Mouse (Mus musculus) G1E (cell line): ENCODE results near the gene Klk8.

Source experiments
- CTCF ChIP-seq: IDR thresholded peaks from 2 replicates; pipeline ENCODE4 v1.5.1; 2012; ENCODE audit warnings: low read depth, low read length, inconsistent platforms, mixed read lengths
- GATA1 ChIP-seq: IDR thresholded peaks from 2 replicates; pipeline ENCODE4 v1.6.1; 2012; ENCODE audit warnings: borderline replicate concordance, low read length, inconsistent platforms, mixed read lengths
- GATA2 ChIP-seq: IDR thresholded peaks from 2 replicates; pipeline ENCODE4 v1.6.1; 2012; ENCODE audit warnings: low read depth, low read length, inconsistent platforms, borderline replicate concordance
- POLR2AphosphoS5 ChIP-seq: IDR thresholded peaks from 2 replicates; pipeline ENCODE4 v1.6.1; 2012; ENCODE audit warnings: low read depth, low read length, inconsistent platforms; ENCODE audit not compliant: insufficient replicate concordance
- TAL1 ChIP-seq: conservative IDR thresholded peaks from 2 replicates; pipeline ENCODE4 v1.6.1; 2012; ENCODE audit warnings: low read depth, low read length, inconsistent platforms, mixed read lengths

DNA sequence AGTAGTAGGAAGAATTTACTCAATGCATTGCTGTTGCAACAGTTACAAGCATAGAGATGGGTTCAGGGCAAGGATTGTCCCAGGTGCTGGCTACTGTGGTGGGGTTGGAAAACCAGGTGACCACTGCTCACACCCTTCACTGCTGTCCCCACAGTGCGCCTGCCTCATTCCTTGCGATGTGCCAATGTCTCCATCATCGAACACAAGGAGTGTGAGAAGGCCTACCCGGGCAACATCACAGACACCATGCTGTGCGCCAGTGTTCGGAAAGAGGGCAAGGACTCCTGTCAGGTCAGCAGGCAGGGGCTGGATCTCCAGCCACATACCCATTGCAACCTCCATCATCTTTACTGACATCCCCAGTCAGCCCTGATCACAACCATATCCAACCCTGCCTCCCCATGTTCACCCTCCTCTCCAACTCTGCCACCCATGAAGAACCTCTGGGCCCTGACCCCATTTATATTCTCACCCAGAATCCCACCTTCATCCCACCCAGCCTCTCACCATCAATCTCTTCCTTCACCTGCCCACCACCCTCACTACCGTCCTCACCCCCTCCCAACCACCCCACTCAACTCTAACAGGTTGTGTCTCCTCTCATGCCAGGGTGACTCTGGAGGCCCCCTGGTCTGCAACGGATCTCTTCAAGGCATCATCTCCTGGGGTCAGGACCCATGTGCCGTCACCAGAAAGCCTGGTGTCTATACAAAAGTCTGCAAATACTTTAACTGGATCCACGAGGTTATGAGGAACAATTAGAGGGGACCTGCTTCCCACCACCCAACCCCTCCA lies 19.0 kb upstream of the Klk8 start:
- TF ChIP-seq CTCF (no peak), GATA1 (no peak), TAL1 (no peak), GATA2 (no peak), POLR2AphosphoS5 (no peak)
